Mouse (Mus musculus) stomach, embryonic 15.5 days (tissue): ENCODE measurements around the gene Sgms2. TPM values are rescaled to one million over a fixed set of nuclear protein-coding genes. Genes with fewer than 3 reads are reported as not detected.
A peak's percentile ranks its signal among the peaks of the same experiment; 100 is the strongest.

Experiments used
- ATAC-seq: fragments of 200-750 bp; cut with Nextera tagmentation; 2 replicates; pipeline ENCODE4 v1.8.0; 2017; ENCODE audit warnings: low read depth, moderate number of reproducible peaks, moderate TSS enrichment; ENCODE audit not compliant: insufficient read depth, low FRiP score
- H3K27ac ChIP-seq: fragments of 300-500 bp; sonication (generic); 2 replicates; pipeline ENCODE4 v1.5.1; 2015; ENCODE audit warnings: mild to moderate bottlenecking, inconsistent platforms
- H3K27me3 ChIP-seq: fragments of 300-500 bp; sonication (generic); replicated peaks from 2 replicates; pipeline ENCODE4 v1.6.1; 2015; ENCODE audit warnings: inconsistent platforms
- H3K36me3 ChIP-seq: fragments of 300-500 bp; sonication (generic); 2 replicates; pipeline ENCODE4 v1.6.1; 2015; ENCODE audit warnings: inconsistent platforms
- H3K4me1 ChIP-seq: fragments of 300-500 bp; sonication (generic); 2 replicates; pipeline ENCODE4 v1.6.1; 2015; ENCODE audit warnings: inconsistent platforms
- H3K4me2 ChIP-seq: fragments of 300-500 bp; sonication (generic); 2 replicates; pipeline ENCODE4 v1.6.1; 2015; ENCODE audit warnings: mild to moderate bottlenecking, inconsistent platforms
- H3K4me3 ChIP-seq: fragments of 300-500 bp; sonication (generic); replicated peaks from 2 replicates; pipeline ENCODE4 v1.5.1; 2015; ENCODE audit warnings: inconsistent platforms
- H3K9ac ChIP-seq: fragments of 300-500 bp; sonication (generic); 2 replicates; pipeline ENCODE4 v1.6.1; 2015; ENCODE audit warnings: inconsistent platforms
- H3K9me3 ChIP-seq: fragments of 300-500 bp; sonication (generic); 2 replicates; pipeline ENCODE4 v1.6.1; 2016; ENCODE audit warnings: inconsistent platforms
- WGBS: fragments of 180-500 bp; shearing (Covaris S2); methylation state at CpG from one replicate; pipeline ENCODE4 v1.1.7; 2015; 5-methylcytosine and 5-hydroxymethylcytosine counted together
- polyA plus RNA-seq: library from polyadenylated mRNA; unstranded; fragments of >200 nt; fragmentation: Nextera tagmentation; extraction: Ambion mirVana; gene quantifications from 2 replicates; pipeline ENCODE4 v1.2.1, GENCODE M21; 2015

Sgms2 gene
- polyA plus RNA-seq, 1 experiment from 2014 or later: 10.7 TPM

GRCm38 (mm10) chr3:131299908-131300307, 191.3 kb downstream of the Sgms2 start:
- H3K27me3 ChIP-seq: no peaks in the 10 kb centered on the region
- H3K36me3 ChIP-seq: no peaks in the 10 kb centered on the region
- no peaks in the 10 kb centered on the region for H3K9me3 ChIP-seq
- 7% methylated on average over 6 of the region's 6 CpGs for WGBS
- H3K27ac ChIP-seq: no peak overlapping the region
- H3K4me2 ChIP-seq: no peak overlapping the region
- 0 out of 2 replicates have a peak, but pooled peaks cover 5% of the 10 kb centered on the region for H3K4me1 ChIP-seq
- ATAC-seq: no peak
- H3K4me3 ChIP-seq: no peak overlapping the region
- no peak overlapping the region for H3K9ac ChIP-seq

GRCm38 (mm10) chr3:131299078-131299477, 192.1 kb downstream of the Sgms2 start:
- Histone ChIP-seq H3K4me3 (no peak overlapping the region), H3K27me3 (no peaks in the 10 kb centered on the region), H3K9ac (no peak overlapping the region), H3K4me1 (0 out of 2 replicates have a peak, but pooled peaks cover 5% of the 10 kb centered on the region), H3K9me3 (no peaks in the 10 kb centered on the region), H3K36me3 (no peaks in the 10 kb centered on the region), H3K4me2 (no peak overlapping the region), H3K27ac (no peak overlapping the region)
- ATAC-seq: no peak
- WGBS: 79% methylated on average over 9 of the region's 9 CpGs

- WGBS: 90% methylated on average over 7 of the region's 7 CpGs
- Histone ChIP-seq H3K27ac (no peak overlapping the region), H3K36me3 (no peaks in the 10 kb centered on the region), H3K9ac (no peak overlapping the region), H3K4me1 (no peaks in the 10 kb centered on the region), H3K9me3 (no peaks in the 10 kb centered on the region), H3K4me2 (no peak overlapping the region), H3K27me3 (no peaks in the 10 kb centered on the region), H3K4me3 (no peak overlapping the region)
- ATAC-seq: no peak
Measured at GRCm38 (mm10) chr3:131296893-131297292, 194.3 kb downstream of the Sgms2 start.

GRCm38 (mm10) chr3:131295513-131296200, 195.6 kb downstream of the Sgms2 start:
- Histone ChIP-seq H3K4me3 (no peak overlapping the region), H3K4me1 (no peaks in the 10 kb centered on the region), H3K9ac (no peak overlapping the region), H3K27ac (no peak overlapping the region), H3K9me3 (no peaks in the 10 kb centered on the region), H3K36me3 (no peaks in the 10 kb centered on the region), H3K27me3 (no peaks in the 10 kb centered on the region), H3K4me2 (no peak overlapping the region)
- no peak for ATAC-seq
- WGBS: 65% methylated on average over 12 of the region's 12 CpGs

GRCm38 (mm10) chr3:131294503-131294902, 196.7 kb downstream of the Sgms2 start:
- no peak for ATAC-seq
- no peak overlapping the region for H3K9ac ChIP-seq
- no peaks in the 10 kb centered on the region for H3K4me1 ChIP-seq
- no peaks in the 10 kb centered on the region for H3K27me3 ChIP-seq
- no peaks in the 10 kb centered on the region for H3K9me3 ChIP-seq
- H3K27ac ChIP-seq: no peak overlapping the region
- no peak overlapping the region for H3K4me2 ChIP-seq
- H3K36me3 ChIP-seq: no peaks in the 10 kb centered on the region
- 62% methylated on average over 3 of the region's 3 CpGs for WGBS
- H3K4me3 ChIP-seq: no peak overlapping the region

- no peak for ATAC-seq
- WGBS: 68% methylated on average over 3 of the region's 3 CpGs
- H3K27me3 ChIP-seq: no peaks in the 10 kb centered on the region
- H3K4me2 ChIP-seq: no peak overlapping the region
- H3K9ac ChIP-seq: no peak overlapping the region
- no peak overlapping the region for H3K27ac ChIP-seq
- no peak overlapping the region for H3K4me3 ChIP-seq
- no peaks in the 10 kb centered on the region for H3K4me1 ChIP-seq
- H3K9me3 ChIP-seq: no peaks in the 10 kb centered on the region
- no peaks in the 10 kb centered on the region for H3K36me3 ChIP-seq
Measured at GRCm38 (mm10) chr3:131292959-131293358, 198.3 kb downstream of the Sgms2 start.

- Histone ChIP-seq H3K27ac (no peak overlapping the region), H3K27me3 (no peaks in the 10 kb centered on the region), H3K9me3 (no peaks in the 10 kb centered on the region), H3K36me3 (no peaks in the 10 kb centered on the region), H3K4me2 (no peak overlapping the region), H3K4me3 (no peak overlapping the region), H3K9ac (no peak overlapping the region), H3K4me1 (no peaks in the 10 kb centered on the region)
- ATAC-seq: no peak
- 65% methylated on average over 2 of the region's 2 CpGs for WGBS
Measured at GRCm38 (mm10) chr3:131292349-131292748, 198.9 kb downstream of the Sgms2 start.

GRCm38 (mm10) chr3:131291890-131292289, 199.3 kb downstream of the Sgms2 start:
- Histone ChIP-seq H3K4me1 (no peaks in the 10 kb centered on the region), H3K4me2 (no peak overlapping the region), H3K9ac (no peak overlapping the region), H3K27me3 (no peaks in the 10 kb centered on the region), H3K36me3 (no peaks in the 10 kb centered on the region), H3K9me3 (no peaks in the 10 kb centered on the region), H3K4me3 (no peak overlapping the region), H3K27ac (no peak overlapping the region)
- 81% methylated on average over 4 of the region's 4 CpGs for WGBS
- no peak for ATAC-seq

- Histone ChIP-seq H3K9ac (no peak overlapping the region), H3K4me2 (no peak overlapping the region), H3K9me3 (no peaks in the 10 kb centered on the region), H3K27me3 (no peaks in the 10 kb centered on the region), H3K4me1 (peaks cover 7% of the 10 kb centered on the region; the same call in 1 of the 2 replicates), H3K36me3 (no peaks in the 10 kb centered on the region), H3K27ac (no peak overlapping the region), H3K4me3 (no peak overlapping the region)
- no peak for ATAC-seq
- 81% methylated on average over 4 of the region's 4 CpGs for WGBS
Measured at GRCm38 (mm10) chr3:131274151-131274550, 217.1 kb downstream of the Sgms2 start.

- 33% methylated on average over 10 of the region's 10 CpGs for WGBS
- Histone ChIP-seq H3K9me3 (no peaks in the 10 kb centered on the region), H3K36me3 (no peaks in the 10 kb centered on the region), H3K27ac (peak overlapping the region; percentile 36; the same call in 1 of the 2 replicates), H3K27me3 (no peaks in the 10 kb centered on the region), H3K9ac (no peak overlapping the region), H3K4me1 (peaks cover 7% of the 10 kb centered on the region; the same call in 1 of the 2 replicates), H3K4me2 (peak overlapping the region; percentile 69), H3K4me3 (peak overlapping the region; percentile 80)
- ATAC-seq: no peak
Measured at GRCm38 (mm10) chr3:131272374-131273100, 218.7 kb downstream of the Sgms2 start.

- H3K27ac ChIP-seq: peak within 1 kb of the TSS; percentile 86
- peaks cover 7% of the 10 kb centered on the region; the same call in 1 of the 2 replicates for H3K4me1 ChIP-seq
- peaks cover 6% of the 10 kb centered on the region; the same call in 1 of the 2 replicates for H3K36me3 ChIP-seq
- peak within 1 kb of the TSS; percentile 80 for H3K4me3 ChIP-seq
- ATAC-seq: peak; percentile 89
- under 1% methylated on average over 53 of the region's 54 CpGs for WGBS
- no peaks in the 10 kb centered on the region for H3K9me3 ChIP-seq
- no peaks in the 10 kb centered on the region for H3K27me3 ChIP-seq
- H3K9ac ChIP-seq: peak within 1 kb of the TSS; percentile 73
- peak within 1 kb of the TSS; percentile 69 for H3K4me2 ChIP-seq
Measured at GRCm38 (mm10) chr3:131271559-131272373, 219.4 kb downstream of the Sgms2 start, which contains the start of gene Hadh. Gene Hadh (minus strand): TSS chr3:131272101.
